Mouse (Mus musculus) c-Kit-positive CD71-negative TER-119-negative erythroid progenitor cells, embryonic 14.5 days (primary cell): ENCODE measurements around the gene Zdhhc12.
A peak's percentile ranks its signal among the peaks of the same experiment; 100 is the strongest.
"Not testable (repeated sequence)": the region's sequence is repeated elsewhere in the genome, so short reads cannot be mapped to it uniquely, and the experiment has no call there.

Experiments
- DNase-seq: peaks from one replicate; pipeline ENCODE4 v3.0.0-alpha.2; 2013; ENCODE audit warnings: low read depth

The Zdhhc12 gene

DNA sequence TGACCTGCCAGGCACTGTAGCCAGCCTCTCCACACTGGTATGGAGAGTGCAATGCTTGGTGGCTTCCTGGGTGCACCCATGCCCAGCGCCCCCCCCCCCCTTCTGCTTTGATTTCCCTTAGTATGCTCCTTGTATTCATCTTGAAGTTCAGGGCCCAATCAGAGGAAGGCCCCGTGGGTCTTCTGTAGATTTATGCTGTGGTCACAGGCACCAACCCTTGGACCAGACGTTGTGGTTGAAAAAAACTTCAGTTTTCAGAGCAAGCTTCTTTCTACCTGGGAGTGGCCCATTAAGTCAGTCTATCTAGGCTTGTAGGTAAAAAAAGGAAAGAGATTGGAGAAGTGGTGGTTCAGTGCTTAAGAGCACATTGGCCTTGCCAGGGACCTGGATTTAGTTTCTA lies 29.7 kb downstream of the Zdhhc12 start:
- no peak for DNase-seq

DNA sequence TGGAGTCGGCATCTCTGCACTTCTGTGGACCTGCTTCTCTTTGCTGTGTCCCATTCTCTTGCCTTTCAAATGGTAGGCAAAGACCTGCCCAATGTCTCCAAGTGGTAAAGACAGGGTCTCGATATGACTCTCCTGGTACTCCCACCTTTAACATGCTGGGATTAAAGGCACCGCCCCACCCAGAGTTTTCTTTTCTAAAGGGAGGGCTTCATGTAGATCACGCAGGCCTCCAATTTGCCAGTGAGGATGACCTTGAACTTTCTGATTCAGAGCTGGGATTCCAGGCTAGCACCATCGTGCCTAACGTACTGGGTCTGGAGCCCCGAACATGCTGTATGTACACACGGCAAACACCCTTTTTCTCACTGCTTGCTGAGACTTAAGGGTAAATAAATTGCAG lies 30.2 kb downstream of the Zdhhc12 start:
- no peak for DNase-seq

DNA sequence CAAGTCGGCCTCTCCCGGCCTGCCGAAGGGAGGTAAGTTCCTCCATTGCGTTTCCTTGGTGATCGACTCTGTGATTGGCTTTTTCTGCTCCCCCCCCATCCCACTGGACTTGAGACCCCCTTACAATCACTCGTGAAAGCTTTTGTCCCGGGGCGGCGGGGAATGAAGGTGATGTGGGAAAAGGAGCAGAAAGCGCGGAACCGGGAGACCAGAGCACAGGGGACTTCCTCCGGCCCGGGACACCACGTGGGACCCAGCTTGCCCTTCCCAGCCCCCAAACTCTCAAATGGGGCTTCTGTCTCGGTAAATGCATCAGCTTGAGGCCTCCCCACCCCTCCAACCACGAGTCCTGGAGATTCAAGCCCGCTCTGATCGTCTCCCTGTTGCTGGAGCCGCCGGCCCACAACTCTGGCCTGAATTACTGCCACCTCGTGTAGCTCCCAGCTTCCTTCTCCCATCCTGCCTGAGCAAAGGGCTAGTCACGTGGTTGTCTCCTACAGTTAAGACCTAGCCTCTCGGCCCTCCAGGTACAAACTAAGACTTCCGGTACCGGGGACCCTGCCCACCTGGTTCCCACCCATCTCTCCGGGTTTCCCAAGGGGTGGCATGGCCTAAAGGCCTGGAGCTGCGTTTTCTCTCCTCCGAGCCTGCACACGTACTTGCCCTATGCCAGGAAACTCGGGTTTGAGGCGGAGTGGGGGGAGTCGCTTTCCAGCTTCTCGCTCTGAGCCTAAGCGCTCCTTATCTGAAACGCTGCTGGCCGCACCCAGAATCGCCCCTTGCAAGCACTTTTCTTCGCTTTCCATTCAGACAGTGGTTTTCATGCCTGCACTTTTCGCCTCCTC lies 31.0 kb downstream of the Zdhhc12 start:
- no peak for DNase-seq

DNA sequence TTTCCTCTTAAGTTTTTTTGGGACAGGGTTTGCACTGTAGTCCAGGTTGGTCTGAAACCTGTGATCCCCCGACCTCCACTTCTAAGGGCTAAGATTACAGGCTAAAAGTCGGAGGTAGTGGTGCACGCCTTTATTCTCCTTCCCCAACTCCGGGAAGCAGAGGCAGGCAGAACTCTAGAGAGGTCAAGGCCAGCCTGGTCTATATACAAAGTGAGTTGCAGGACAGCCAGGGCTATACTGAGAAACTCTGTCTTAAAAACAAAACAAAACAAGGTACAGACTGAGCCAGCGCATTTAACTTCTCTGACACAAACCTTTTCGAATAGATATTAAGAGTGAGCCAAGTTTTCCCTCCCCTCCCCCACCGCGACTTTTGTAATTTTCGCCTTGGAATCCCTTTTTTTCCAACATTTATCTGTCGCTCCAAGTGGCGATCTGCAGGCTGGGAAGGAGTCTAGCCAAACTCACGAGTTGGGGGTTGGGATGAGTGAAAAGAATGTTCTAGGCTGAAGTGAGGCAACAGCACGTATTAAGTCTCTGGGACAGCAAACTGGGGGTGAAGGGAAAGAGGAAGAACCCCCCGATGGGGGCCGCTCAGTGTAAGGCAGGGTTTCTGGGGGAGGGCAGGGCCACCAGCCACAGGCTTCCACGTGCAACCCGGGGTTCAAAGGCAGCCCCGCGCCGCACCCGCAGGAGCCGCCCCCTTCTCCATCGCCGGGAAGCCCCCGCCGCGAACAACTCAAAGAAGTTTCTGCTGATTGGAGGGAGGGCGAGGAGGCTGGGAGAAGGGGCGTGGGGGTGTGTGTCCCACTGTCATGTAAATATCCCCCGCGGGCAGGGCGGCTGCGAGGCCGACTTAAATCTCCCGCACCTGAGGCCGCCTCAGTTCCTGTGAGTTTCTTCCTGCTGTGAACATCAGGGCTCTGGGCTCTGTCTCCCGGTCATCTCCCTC lies 32.0 kb downstream of the Zdhhc12 start:
- DNase-seq, result no peak

DNA sequence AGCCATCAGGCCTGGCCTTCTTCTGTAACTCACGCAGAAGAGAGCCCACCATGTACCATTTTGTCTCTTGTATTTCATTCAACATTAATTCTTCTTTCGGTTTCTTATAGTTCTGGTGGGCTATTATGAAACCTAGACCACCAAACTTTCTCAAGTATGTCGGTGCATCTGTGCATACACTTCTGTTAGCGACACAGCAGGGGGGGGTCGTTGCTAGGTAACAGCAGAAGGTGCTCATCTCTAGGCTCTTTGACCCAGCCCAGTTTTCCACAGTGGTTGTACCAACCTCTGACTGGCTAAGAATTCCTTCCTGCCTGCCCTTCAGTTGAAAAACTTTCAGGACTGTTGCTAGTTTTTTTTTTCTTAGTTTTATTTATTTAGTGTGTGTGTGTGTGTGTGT lies 35.0 kb downstream of the Zdhhc12 start:
- no peak for DNase-seq

DNA sequence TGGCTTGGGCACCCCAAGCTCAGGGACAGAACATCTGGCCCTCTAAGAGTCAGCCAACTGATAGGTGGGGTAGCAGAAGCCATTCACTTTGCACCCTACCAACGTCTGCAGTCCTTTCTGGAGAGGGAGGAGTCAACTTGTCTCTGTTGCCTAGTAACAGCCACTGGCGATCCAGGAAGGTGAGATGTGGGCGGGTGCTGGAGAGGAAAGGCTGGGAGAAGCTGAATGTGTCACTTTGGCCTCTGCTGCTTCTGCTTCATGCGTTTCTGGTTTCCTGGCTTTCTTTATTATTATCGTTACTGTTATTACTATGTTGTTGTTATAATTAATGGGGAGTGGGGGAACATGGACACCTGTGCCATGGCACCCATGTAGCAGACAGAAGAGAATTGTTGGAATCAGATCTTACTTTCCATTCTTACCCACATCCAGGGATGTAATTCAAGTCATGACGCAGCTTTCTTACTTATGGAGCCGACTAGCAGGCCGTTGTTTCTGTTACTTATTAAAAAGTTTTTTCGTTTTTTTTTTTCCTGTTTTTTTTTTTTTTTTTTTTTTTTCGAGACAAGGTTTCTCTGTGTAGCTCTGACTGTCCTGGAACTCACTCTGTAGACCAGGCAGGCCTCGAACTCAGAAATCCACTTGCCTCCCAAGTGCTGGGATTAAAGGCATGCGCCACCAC lies 36.1 kb downstream of the Zdhhc12 start, which contains the start of gene Set:
TSS of gene Set (plus strand) at position 156 of the 682 bp plus-strand sequence.
- no peak for DNase-seq

DNA sequence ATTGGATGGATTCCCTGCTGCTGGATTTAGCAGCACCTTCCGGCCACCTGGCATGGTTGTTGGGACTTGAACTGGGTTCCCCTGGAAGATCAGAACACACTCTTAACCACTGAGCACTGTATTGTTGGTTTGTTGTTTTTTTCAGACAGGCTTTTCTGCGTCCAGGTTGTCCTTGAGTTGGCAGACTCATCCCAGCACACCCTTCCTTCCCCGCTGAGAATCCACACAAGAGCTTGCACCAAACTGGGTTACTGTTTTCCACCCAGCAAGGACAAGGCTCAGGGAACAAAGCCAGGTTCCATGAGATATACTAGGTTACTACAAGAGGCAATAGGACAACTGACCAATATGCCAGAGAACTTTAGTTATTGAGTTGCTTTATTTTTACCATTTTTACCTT lies 36.7 kb downstream of the Zdhhc12 start:
- DNase-seq, result no peak

DNA sequence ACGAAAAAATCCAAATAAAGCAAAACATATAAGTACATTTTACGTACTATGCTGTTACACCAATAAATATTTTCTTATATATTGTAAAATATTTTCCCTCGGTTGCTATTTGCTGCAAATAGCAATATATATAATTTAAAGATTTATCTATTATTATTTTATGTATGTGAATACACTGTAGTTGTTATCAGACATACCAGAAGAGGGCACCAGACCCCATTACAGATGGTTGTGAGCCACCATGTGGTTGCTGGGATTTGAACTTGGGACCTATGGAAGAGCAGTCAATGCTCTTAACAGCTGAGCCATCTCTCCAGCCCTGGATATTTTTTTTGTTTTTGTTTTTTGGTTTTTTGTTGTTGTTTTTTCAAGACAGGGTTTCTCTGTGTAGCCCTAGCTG lies 38.1 kb downstream of the Zdhhc12 start:
- DNase-seq, result not testable (repeated sequence)

DNA sequence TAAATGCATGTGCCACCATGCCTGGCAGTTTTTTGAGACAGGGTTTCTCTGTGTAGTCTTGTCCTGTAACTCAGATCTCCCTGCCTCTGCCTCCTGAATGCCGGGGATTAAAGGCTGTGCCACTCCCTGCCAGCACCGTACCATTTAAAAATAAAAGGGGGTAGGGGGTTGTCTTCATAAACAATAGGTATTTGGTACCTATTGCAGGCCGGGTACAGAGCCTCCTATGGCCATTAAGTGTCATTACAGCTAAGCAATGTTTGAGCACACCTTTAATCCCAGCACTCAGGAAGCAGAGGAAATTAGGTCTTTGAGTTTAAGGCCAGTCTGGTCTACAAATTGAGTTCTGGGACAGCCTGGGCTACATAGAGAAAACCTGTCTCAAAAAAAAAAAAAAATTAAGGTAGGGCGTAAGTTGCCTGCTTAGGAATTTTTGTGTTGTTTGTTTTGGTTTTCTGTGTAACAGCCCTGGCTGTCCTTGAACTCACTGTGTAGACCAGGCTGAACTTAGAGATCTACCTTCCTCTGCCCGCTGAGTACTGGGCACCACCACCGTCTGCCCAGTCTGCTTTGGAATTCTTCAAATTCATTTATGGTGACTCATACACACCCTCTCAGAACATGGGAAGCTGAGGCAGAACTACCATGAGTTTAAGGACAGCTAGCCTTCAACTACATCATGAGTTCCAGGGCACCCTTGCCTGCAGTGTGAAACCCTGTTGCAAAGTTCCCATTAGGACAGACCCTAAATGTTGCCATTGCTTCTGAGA lies 41.3 kb downstream of the Zdhhc12 start:
- no peak for DNase-seq

DNA sequence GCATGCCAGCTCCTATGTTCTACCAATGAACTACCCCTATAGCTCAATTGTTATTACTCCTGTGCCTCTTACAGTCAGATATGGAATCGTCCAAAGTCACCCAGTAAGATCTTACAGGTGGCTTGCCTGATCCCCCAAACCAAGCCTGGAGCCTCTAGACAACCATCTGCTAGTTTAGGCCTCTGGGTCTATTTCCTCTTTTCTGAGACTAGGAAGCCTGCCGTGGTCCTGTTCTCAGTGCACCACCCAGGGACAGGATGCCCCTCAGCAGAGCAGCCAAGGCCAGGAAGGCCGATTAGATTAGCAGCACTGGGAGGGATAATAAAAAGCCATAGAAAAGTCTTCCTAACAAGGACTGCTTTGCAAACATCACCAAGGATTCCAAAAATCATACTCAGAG lies 43.6 kb downstream of the Zdhhc12 start:
- DNase-seq, result no peak

DNA sequence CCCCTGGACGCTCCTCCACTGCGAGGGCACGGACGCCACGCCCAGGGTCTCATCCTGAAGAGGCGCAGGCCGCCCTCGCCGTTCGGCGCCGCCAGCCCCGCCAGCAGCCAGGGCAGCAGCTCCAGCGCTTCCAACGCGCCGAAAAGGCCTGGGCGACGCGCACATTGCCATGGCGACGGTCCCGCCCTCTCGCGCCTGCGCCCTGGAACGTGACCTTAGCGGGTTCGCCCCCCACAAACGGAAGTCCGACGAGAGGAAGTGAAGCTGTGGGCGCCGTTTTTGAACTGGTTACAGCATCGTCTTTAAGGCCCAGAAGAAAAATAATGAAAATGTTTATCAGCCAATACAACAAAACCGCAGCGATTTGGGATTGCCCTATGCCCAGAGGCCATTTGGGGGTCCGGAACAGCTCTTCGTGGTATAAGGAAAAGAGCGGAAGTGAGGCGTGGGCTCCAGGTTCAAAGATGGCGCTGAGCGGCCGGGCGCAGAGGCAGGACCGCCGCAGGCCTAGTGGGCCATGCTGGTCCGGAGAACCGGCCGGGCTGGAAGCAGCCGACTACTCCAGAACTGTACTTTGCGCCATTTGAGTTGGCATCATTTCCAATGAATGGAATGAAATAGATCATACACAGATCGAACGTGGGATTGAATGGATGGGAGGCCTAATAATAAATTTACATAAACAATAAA lies 44.6 kb downstream of the Zdhhc12 start, which contains the start of gene Wdr34:
TSS of gene Wdr34 (minus strand) at position 183 of the 690 bp plus-strand sequence.
- peak; percentile 97 for DNase-seq

DNA sequence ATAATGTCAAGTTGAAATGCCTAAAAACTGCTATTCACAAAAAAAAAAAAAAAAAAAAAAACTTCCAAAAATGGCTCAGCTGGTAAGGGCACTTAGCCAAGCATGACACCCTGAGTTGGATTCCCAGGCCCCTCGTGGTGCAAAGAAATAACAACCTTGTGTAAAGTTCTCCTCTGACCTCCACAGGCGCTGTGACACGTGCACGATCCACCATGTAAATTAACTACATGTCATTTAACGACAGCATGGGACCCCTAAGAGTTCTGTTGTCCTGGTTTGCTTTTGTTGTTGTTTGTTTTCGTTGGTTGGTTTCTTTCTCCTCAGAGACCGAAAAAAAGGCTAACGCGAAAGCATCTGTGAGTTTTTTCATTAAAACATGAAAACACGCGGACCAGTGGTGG lies 45.3 kb downstream of the Zdhhc12 start:
- DNase-seq, result no peak

DNA sequence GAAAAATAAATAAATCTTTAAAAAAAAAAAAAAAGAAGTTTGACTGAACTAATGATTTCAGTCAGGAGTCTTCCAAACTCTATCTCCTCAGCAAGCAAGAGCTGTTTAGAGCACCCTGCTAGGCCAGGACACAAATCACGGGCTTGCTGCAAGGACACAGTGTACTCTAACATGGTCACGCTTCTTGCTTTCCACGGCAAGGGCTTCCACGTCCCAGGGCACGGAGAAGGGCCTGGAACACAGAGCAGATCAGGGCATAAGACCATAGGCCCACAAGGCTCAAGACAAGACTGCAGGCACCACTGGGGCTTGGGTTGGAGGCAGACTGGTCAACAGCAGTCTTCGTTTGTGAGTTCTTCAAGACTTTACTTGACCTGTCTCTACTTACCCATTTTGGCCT lies 46.3 kb downstream of the Zdhhc12 start:
- no peak for DNase-seq

DNA sequence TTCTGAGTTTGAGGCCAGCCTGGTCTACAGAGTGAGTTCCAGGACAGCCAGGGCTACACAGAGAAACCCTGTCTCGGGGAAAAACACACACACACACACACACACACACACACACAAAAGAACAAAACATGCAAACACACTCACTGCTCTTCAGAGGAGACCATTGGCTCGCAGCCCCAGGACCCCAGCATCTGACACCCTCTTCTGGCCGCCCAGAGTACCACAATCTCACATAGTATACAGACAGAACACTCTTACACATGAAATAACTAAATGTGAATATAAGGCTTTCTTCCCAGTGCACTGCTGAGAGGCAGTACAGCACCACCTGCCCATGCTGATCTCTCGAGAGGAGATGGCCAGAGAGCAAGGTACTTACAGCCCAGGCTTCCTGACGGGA lies 48.9 kb downstream of the Zdhhc12 start:
- no peak for DNase-seq

DNA sequence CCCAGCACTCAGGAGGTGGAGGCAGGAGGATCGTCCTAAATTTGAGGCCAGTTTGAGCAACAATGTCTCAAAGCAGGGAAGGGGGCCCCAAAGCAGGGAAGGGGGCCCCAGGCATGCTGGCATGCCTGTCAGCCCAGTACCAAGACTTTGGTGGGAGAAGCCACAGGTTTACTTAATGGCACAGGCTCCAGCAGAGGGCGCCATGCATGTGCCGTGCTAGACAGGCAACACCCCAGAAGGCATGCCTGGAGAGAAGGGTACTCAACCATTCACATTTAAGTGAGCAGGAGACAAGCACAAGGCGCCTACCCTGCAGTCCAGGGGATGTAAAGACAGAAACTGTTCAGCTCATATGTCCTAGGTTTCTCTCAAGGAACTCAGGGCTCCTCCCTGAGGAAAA lies 51.0 kb downstream of the Zdhhc12 start:
- DNase-seq, result peak; percentile 81
